Mouse (Mus musculus) lung, embryonic 14.5 days (tissue): ENCODE data around the gene Spi1. TPM values are rescaled to one million over a fixed set of nuclear protein-coding genes. Genes with fewer than 3 reads are reported as not detected.

Experiments used
- ATAC-seq: fragments of 200-750 bp; cut with Nextera tagmentation; 2 replicates; pipeline ENCODE4 v1.8.0; 2017; ENCODE audit warnings: mild to moderate bottlenecking, moderate TSS enrichment, moderate library complexity; ENCODE audit not compliant: insufficient read depth
- DNase-seq: peaks from one replicate; pipeline ENCODE4 v3.0.0-alpha.2; 2015
- H3K27ac ChIP-seq: fragments of 300-500 bp; sonication (generic); 2 replicates; pipeline ENCODE4 v1.5.1; 2014; ENCODE audit warnings: low read depth, mild to moderate bottlenecking, moderate library complexity
- H3K27me3 ChIP-seq: fragments of 300-500 bp; sonication (generic); 2 replicates; pipeline ENCODE4 v1.6.1; 2014; ENCODE audit warnings: low read length, control low read depth; ENCODE audit not compliant: insufficient read depth
- H3K36me3 ChIP-seq: fragments of 300-500 bp; sonication (generic); 2 replicates; pipeline ENCODE4 v1.6.1; 2014; ENCODE audit warnings: control low read depth; ENCODE audit not compliant: insufficient read depth
- H3K4me1 ChIP-seq: fragments of 300-500 bp; sonication (generic); 2 replicates; pipeline ENCODE4 v1.6.1; 2014; ENCODE audit warnings: antibody characterized with exemption, control low read depth; ENCODE audit not compliant: insufficient read depth
- H3K4me2 ChIP-seq: fragments of 300-500 bp; sonication (generic); 2 replicates; pipeline ENCODE4 v1.6.1; 2014; ENCODE audit warnings: mild to moderate bottlenecking
- H3K4me3 ChIP-seq: fragments of 300-500 bp; sonication (generic); 2 replicates; pipeline ENCODE4 v1.5.1; 2014; ENCODE audit warnings: low read depth, low read length
- H3K9ac ChIP-seq: fragments of 300-500 bp; sonication (generic); 2 replicates; pipeline ENCODE4 v1.6.1; 2014
- H3K9me3 ChIP-seq: fragments of 300-500 bp; sonication (generic); 2 replicates; pipeline ENCODE4 v1.6.1; 2016; ENCODE audit warnings: low read depth, low read length, control low read depth
- CTCF ChIP-seq: IDR thresholded peaks from 2 replicates; pipeline ENCODE4 v1.5.1; 2016; ENCODE audit warnings: antibody characterized with exemption, low read depth
- WGBS: fragments of 180-500 bp; shearing (Covaris S2); extraction: QIAGEN DNeasy Blood & Tissue Kit; methylation state at CpG from one replicate; pipeline ENCODE4 v1.1.7; 2014; 5-methylcytosine and 5-hydroxymethylcytosine counted together
- polyA plus RNA-seq: library from polyadenylated mRNA; unstranded; fragments of >200 nt; fragmentation: Nextera tagmentation; extraction: Ambion mirVana; gene quantifications from 2 replicates; pipeline ENCODE4 v1.2.1, GENCODE M21; 2014

The Spi1 gene
- polyA plus RNA-seq, 1 experiment from 2014 or later, result 6.2 TPM

DNA sequence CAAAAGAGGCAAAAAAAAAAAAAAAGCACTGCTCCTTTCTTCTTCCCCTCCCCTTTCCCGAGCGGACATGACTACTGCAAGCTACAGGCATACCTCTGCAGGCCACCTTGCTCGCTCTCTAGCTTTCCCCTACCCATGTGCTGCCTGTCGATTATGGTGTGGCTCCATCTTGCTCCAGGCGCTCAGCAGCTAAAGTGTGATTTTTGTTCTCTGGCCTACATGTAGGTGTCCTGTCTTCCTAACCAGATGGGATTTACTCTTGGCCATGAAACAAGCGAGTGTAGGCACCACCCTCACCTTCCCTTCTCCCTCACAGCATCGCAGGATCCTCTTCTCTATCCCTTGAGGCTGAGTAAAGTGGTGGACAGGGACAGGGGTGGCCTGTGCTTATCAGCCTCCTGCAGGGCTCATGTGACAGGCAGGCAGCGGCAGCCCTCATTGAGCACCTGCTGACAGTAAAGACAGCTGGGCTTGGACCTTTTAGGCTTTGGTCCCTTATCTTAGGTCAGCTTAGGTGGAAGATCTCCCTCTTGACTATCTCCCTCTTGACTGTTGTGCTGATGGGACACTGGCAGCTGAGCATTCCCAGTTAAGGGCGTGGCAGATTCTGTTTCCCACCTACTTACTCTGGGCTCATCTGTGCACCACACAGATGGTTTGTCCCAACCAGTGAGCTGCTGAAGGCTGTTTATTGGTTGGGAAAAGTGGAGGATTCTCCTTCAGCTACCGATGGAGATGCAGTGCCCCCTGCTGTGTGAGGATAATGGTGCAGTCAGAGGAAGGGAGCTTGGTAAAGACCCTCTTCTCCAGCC, 21.4 kb upstream of the Spi1 start:
- ATAC-seq (peak; percentile 26), DNase-seq (peak; percentile 71)
- WGBS, result 71% methylated on average over 10 of the region's 10 CpGs
- H3K4me3 ChIP-seq, result no peak overlapping the region
- no peak overlapping the region for H3K4me2 ChIP-seq
- no peaks in the 10 kb centered on the region for H3K9me3 ChIP-seq
- H3K27me3 ChIP-seq, result no peaks in the 10 kb centered on the region
- peak; percentile 77 for TF ChIP-seq CTCF
- peaks cover 95% of the 10 kb centered on the region for H3K36me3 ChIP-seq
- no peak overlapping the region for H3K9ac ChIP-seq
- H3K4me1 ChIP-seq, result no peaks in the 10 kb centered on the region
- H3K27ac ChIP-seq, result no peak overlapping the region

GRCm38 (mm10) chr2:91061849-91062481, 20.2 kb upstream of the Spi1 start:
- TF ChIP-seq CTCF, result no peak
- H3K9ac ChIP-seq, result no peak overlapping the region
- H3K36me3 ChIP-seq, result peaks cover 92% of the 10 kb centered on the region
- H3K27me3 ChIP-seq, result no peaks in the 10 kb centered on the region
- ATAC-seq (peak; percentile 29), DNase-seq (peak; percentile 46)
- no peaks in the 10 kb centered on the region for H3K4me1 ChIP-seq
- H3K9me3 ChIP-seq, result no peaks in the 10 kb centered on the region
- no peak overlapping the region for H3K4me3 ChIP-seq
- 0 out of 2 replicates have a peak overlapping the region, but pooled peaks have one; percentile 43 for H3K27ac ChIP-seq
- WGBS, result 70% methylated on average over 6 of the region's 6 CpGs
- no peak overlapping the region for H3K4me2 ChIP-seq

DNA sequence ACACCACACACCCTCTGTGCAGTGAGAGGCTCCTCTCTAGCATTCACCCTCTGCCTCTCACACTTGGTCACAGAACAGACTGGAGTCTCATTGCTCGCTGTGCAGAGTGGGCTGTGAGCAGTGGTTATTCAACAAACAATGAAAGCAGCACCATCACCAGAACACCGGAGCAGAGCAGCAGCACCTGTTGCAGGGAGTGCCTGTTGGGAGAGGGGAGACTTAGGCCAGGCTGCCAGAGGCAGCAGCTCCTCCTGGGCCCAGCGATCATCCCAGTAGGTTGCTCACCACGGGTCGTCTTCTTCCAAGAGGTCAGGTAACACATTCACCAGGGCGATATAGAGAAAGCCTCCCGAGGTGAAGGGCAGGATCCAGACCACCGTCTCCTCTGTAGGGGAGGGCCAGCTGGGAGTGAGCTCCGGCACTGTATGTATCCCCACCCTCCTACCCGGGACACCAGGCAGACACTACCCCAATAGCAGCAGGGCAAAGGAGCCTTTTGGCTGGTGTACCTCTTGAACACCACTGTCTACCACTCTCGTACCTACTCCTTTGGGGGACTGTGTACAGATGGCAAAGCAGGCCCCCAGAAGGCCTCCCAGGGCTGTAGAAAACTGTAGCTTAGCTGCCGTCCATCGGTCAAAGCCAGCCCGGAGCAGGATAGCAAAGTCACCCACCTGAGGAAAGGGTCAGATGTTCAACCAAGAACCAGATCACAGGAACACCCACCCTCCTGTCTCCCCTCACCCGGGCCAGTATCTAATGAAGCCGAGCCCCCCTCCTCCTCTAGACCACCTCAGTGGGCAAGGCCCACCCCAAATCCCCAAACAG, 19.2 kb upstream of the Spi1 start:
- H3K36me3 ChIP-seq, result peaks cover 87% of the 10 kb centered on the region
- DNase-seq (no peak), ATAC-seq (no peak)
- H3K4me2 ChIP-seq, result no peak overlapping the region
- no peak overlapping the region for H3K9ac ChIP-seq
- TF ChIP-seq CTCF, result no peak
- no peaks in the 10 kb centered on the region for H3K4me1 ChIP-seq
- H3K9me3 ChIP-seq, result no peaks in the 10 kb centered on the region
- H3K4me3 ChIP-seq, result no peak overlapping the region
- 88% methylated on average over 16 of the region's 16 CpGs for WGBS
- H3K27me3 ChIP-seq, result no peaks in the 10 kb centered on the region
- no peak overlapping the region for H3K27ac ChIP-seq

GRCm38 (mm10) chr2:91064211-91064610, 18.0 kb upstream of the Spi1 start:
- TF ChIP-seq CTCF, result peak; percentile 18; the same call in 1 of the 2 replicates
- DNase-seq (no peak), ATAC-seq (no peak)
- Histone ChIP-seq H3K4me3 (no peak overlapping the region), H3K36me3 (peaks cover 75% of the 10 kb centered on the region), H3K27ac (no peak overlapping the region), H3K9ac (no peak overlapping the region), H3K9me3 (no peaks in the 10 kb centered on the region), H3K27me3 (no peaks in the 10 kb centered on the region), H3K4me1 (peaks cover 4% of the 10 kb centered on the region; the same call in 1 of the 2 replicates), H3K4me2 (no peak overlapping the region)
- 83% methylated on average over 6 of the region's 6 CpGs for WGBS

DNA sequence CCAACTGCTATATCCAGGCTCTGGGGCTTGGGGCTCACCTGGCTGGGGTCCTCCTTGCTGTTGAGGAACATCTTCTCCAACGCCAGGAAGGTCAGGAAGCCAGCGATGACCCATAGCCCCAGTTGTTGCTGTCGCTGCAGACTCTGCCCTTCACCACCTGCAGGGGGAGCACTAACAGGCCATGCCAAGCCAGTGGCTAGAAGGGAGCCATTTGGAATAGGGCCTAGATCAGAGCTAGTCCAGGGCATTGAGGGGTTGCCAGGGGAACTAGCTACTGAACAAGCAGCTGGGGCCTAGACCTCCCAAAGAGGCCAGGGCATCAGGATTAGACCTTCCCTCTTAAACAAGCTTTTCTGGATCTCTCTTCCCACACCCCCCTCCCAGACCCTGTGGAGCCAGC, 16.6 kb upstream of the Spi1 start:
- no peak overlapping the region for H3K27ac ChIP-seq
- no peaks in the 10 kb centered on the region for H3K9me3 ChIP-seq
- DNase-seq, result peak; percentile 59
- ATAC-seq, result no peak
- peak; percentile 76 for TF ChIP-seq CTCF
- no peak overlapping the region for H3K9ac ChIP-seq
- H3K36me3 ChIP-seq, result peaks cover 62% of the 10 kb centered on the region
- no peak overlapping the region for H3K4me3 ChIP-seq
- no peaks in the 10 kb centered on the region for H3K27me3 ChIP-seq
- WGBS, result 49% methylated on average over 3 of the region's 3 CpGs
- H3K4me2 ChIP-seq, result no peak overlapping the region
- peaks cover 6% of the 10 kb centered on the region; the same call in 1 of the 2 replicates for H3K4me1 ChIP-seq

DNA sequence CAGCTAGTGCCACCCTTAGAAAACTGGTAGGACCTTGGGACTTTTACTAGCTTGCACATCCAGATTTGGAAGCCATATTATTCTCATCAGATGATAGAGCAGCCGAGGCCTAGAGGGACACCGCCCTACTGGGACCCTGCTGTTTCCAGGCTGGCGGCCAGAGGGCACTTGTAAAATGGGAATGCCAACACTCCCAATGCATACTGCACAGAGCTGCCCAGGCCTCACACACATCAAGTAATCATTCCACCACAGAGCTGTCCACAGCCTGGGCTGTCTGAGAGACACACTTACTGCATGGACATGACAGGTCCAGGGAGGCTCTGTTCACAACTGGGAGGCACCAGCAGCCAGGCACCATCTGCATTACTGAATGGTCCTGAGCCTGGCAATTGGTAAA, 15.7 kb upstream of the Spi1 start:
- 82% methylated on average over 3 of the region's 3 CpGs for WGBS
- no peak overlapping the region for H3K27ac ChIP-seq

More for the DNA sequence above, 15.7 kb upstream of the Spi1 start:
- H3K36me3 ChIP-seq, result peaks cover 53% of the 10 kb centered on the region
- H3K4me2 ChIP-seq, result no peak overlapping the region
- ATAC-seq (no peak), DNase-seq (no peak)
- no peak overlapping the region for H3K9ac ChIP-seq
- H3K27me3 ChIP-seq, result no peaks in the 10 kb centered on the region
- H3K4me1 ChIP-seq, result peaks cover 6% of the 10 kb centered on the region; the same call in 1 of the 2 replicates
- no peaks in the 10 kb centered on the region for H3K9me3 ChIP-seq
- H3K4me3 ChIP-seq, result no peak overlapping the region
- TF ChIP-seq CTCF, result no peak
